ENCODE assay signal across 10 mouse cellular contexts in genomic region chr1:119256769-119257168, GRCm38 (mm10).
DNase-seq lines count a peak whose midpoint lies in the region; TF ChIP-seq lines count a peak whose summit lies in the region.
"Had no signal": no experiment of that assay in that cellular context is flagged by ENCODE, and none has a peak within 500 bp of the region (broad histone marks: within the 10 kb centered on the region; RNA-seq: fewer than 3 reads in every experiment).

No protein-coding gene starts in this region.

- no peak for TF ChIP-seq POLR2A in cerebellum, adult 2 months (IDR thresholded peaks at IDR 0.05; ENCODE audit: borderline replicate concordance, insufficient read depth, low read length)

- H3K27me3 ChIP-seq in cerebellum, adult 2 months (ENCODE audit: control insufficient read depth, insufficient read depth, low read length): no peaks in the 10 kb centered on the region; the same call in 1 of the 2 replicates
- H3K27me3 ChIP-seq: embryonic facial prominence, embryonic 15.5 days; limb, embryonic 15.5 days had no signal

- peak; percentile 71 for DNase-seq in layer of hippocampus, adult 11-12 months (ENCODE audit: low spot score)
- DNase-seq in layer of hippocampus, adult 9-10 months (ENCODE audit: low spot score): no peak
- peak; percentile 82 to 88 for DNase-seq in cerebellum, adult 2 months
- DNase-seq in gastrocnemius, postnatal 36 days: peak; percentile 41 to 42
- DNase-seq in layer of hippocampus, postnatal 25 days (ENCODE audit: extremely low spot score in 1 of 2, low spot score in 1 of 2): peak; percentile 54 to 58
- DNase-seq in right cerebral cortex, adult 2 months (ENCODE audit: low spot score in 2 of 2): peak; percentile 41 to 72
- DNase-seq in embryo, embryonic 11 days: no peak
- no peak for DNase-seq in thymus, adult 18-20 months

- no peak overlapping the region for H3K27ac ChIP-seq in cerebellum, adult 2 months (ENCODE audit: insufficient read depth, low read length)
- H3K27ac ChIP-seq: embryonic facial prominence, embryonic 15.5 days; limb, embryonic 15.5 days had no signal

- no peak overlapping the region for H3K4me3 ChIP-seq in cerebellum, adult 2 months (replicated peaks; ENCODE audit: insufficient read depth, low read depth, low read length)
- H3K4me3 ChIP-seq: embryonic facial prominence, embryonic 15.5 days; limb, embryonic 15.5 days had no signal

- intact Hi-C loops in gastrocnemius, postnatal 36 days (cut with DNase I): no loop called here

- H3K4me1 ChIP-seq in cerebellum, adult 2 months (ENCODE audit: control insufficient read depth, insufficient read depth, low read length): peaks cover 20% of the 10 kb centered on the region
- H3K4me1 ChIP-seq: embryonic facial prominence, embryonic 15.5 days had no signal

- 10% methylated on average over 8 of the region's 8 CpGs for WGBS in cerebellum, adult 2 months

- TF ChIP-seq CTCF in cerebellum, adult 2 months (IDR thresholded peaks at IDR 0.05; ENCODE audit: borderline replicate concordance, insufficient read depth, low read depth, low read length): no peak

Comparison
In these comparisons a context has a peak if more than half of its experiments do, and no peak if none do; other contexts are left out.
1. DNase-seq: peak in layer of hippocampus, adult 11-12 months (single experiment), cerebellum, adult 2 months (2 of 2), gastrocnemius, postnatal 36 days (2 of 2), layer of hippocampus, postnatal 25 days (2 of 2) and right cerebral cortex, adult 2 months (2 of 2); none in layer of hippocampus, adult 9-10 months (single experiment), embryo, embryonic 11 days (single experiment) and thymus, adult 18-20 months (0 of 2).